ENCODE assay signal across 13 mouse cellular contexts in genomic region chr11:4184251-4184952, GRCm38 (mm10). TPM values are rescaled to one million over a fixed set of nuclear protein-coding genes. Genes with fewer than 3 reads are reported as not detected.
A peak's percentile ranks its signal among the peaks of the same experiment; 100 is the strongest.
DNase-seq lines count a peak whose midpoint lies in the region; ATAC-seq and TF ChIP-seq lines count a peak whose summit lies in the region.
"Had no signal": no experiment of that assay in that cellular context is flagged by ENCODE, and none has a peak within 500 bp of the region (broad histone marks: within the 10 kb centered on the region; RNA-seq: fewer than 3 reads in every experiment).

No protein-coding gene starts in this region.

- H3K4me2 ChIP-seq in intestine, embryonic 16.5 days (ENCODE audit: low read depth, low read length) = no peak overlapping the region
- H3K4me2 ChIP-seq in intestine, embryonic 15.5 days (replicated peaks) = no peak overlapping the region
- no peak overlapping the region for H3K4me2 ChIP-seq in midbrain, postnatal 0 days (ENCODE audit: low read depth, low read length, poor library complexity, severe bottlenecking)
- no peak overlapping the region for H3K4me2 ChIP-seq in midbrain, embryonic 15.5 days
- H3K4me2 ChIP-seq in stomach, embryonic 16.5 days (ENCODE audit: low read depth, low read length) = no peak overlapping the region
- H3K4me2 ChIP-seq: lung, embryonic 15.5 days had no signal

- peaks cover 14% of the 10 kb centered on the region for H3K4me1 ChIP-seq in intestine, embryonic 16.5 days (ENCODE audit: control insufficient read depth, insufficient read depth, low read length)
- H3K4me1 ChIP-seq in intestine, embryonic 15.5 days (replicated peaks) = peaks cover 17% of the 10 kb centered on the region
- peaks cover 8% of the 10 kb centered on the region for H3K4me1 ChIP-seq in midbrain, postnatal 0 days (ENCODE audit: insufficient read depth, low read length)
- H3K4me1 ChIP-seq in midbrain, embryonic 15.5 days = peaks cover 16% of the 10 kb centered on the region
- H3K4me1 ChIP-seq in stomach, embryonic 16.5 days (ENCODE audit: control insufficient read depth, insufficient read depth, low read length) = peaks cover 26% of the 10 kb centered on the region

- H3K27ac ChIP-seq in intestine, embryonic 16.5 days (ENCODE audit: low read length) = peak overlapping the region; percentile 15; the same call in 1 of the 2 replicates
- H3K27ac ChIP-seq in intestine, embryonic 15.5 days = no peak overlapping the region
- no peak overlapping the region for H3K27ac ChIP-seq in midbrain, postnatal 0 days (ENCODE audit: low read depth, low read length)
- H3K27ac ChIP-seq in midbrain, embryonic 15.5 days = no peak overlapping the region; the same call in 1 of the 2 replicates
- H3K27ac ChIP-seq in stomach, embryonic 16.5 days (ENCODE audit: low read length) = peak overlapping the region; percentile 67
- H3K27ac ChIP-seq: lung, embryonic 15.5 days had no signal

- ATAC-seq in intestine, embryonic 16.5 days = no peak
- ATAC-seq in intestine, embryonic 15.5 days = no peak
- no peak for ATAC-seq in midbrain, postnatal 0 days (ENCODE audit: low FRiP score)
- ATAC-seq in midbrain, embryonic 15.5 days (replicated peaks) = no peak
- ATAC-seq in stomach, embryonic 16.5 days (ENCODE audit: insufficient read depth, low FRiP score) = no peak
- ATAC-seq in cerebellum, adult (ENCODE audit: insufficient number of reproducible peaks, low FRiP score, low TSS enrichment) = no peak
- no peak for ATAC-seq in megakaryocyte, adult 5-6 weeks (ENCODE audit: poor library complexity, severe bottlenecking)

- H3K27me3 ChIP-seq in intestine, embryonic 16.5 days (replicated peaks; ENCODE audit: control insufficient read depth, insufficient read depth, low read length) = no peaks in the 10 kb centered on the region
- H3K27me3 ChIP-seq in intestine, embryonic 15.5 days (replicated peaks) = no peaks in the 10 kb centered on the region
- H3K27me3 ChIP-seq in midbrain, postnatal 0 days (ENCODE audit: insufficient read depth, low read length) = no peaks in the 10 kb centered on the region
- no peaks in the 10 kb centered on the region for H3K27me3 ChIP-seq in midbrain, embryonic 15.5 days (replicated peaks)
- no peaks in the 10 kb centered on the region for H3K27me3 ChIP-seq in stomach, embryonic 16.5 days (ENCODE audit: control insufficient read depth, insufficient read depth, low read length)
- H3K27me3 ChIP-seq: lung, embryonic 15.5 days had no signal

- peak; percentile 20; the same call in 1 of the 2 replicates for TF ChIP-seq CTCF in midbrain, postnatal 0 days (IDR thresholded peaks at IDR 0.05)

- H3K36me3 ChIP-seq in intestine, embryonic 16.5 days (ENCODE audit: control insufficient read depth, insufficient read depth, low read length) = peaks cover 6% of the 10 kb centered on the region
- H3K36me3 ChIP-seq in intestine, embryonic 15.5 days = peaks cover 23% of the 10 kb centered on the region
- H3K36me3 ChIP-seq in midbrain, postnatal 0 days (ENCODE audit: insufficient read depth, low read length) = peaks cover 26% of the 10 kb centered on the region
- peaks cover 33% of the 10 kb centered on the region for H3K36me3 ChIP-seq in midbrain, embryonic 15.5 days (replicated peaks)
- H3K36me3 ChIP-seq in stomach, embryonic 16.5 days (ENCODE audit: control insufficient read depth, insufficient read depth, low read length) = peaks cover 12% of the 10 kb centered on the region; the same call in 1 of the 2 replicates

- H3K4me3 ChIP-seq in intestine, embryonic 16.5 days (ENCODE audit: low read length) = no peak overlapping the region
- H3K4me3 ChIP-seq in intestine, embryonic 15.5 days (replicated peaks) = no peak overlapping the region
- H3K4me3 ChIP-seq in midbrain, postnatal 0 days (ENCODE audit: low read depth, low read length) = no peak overlapping the region
- no peak overlapping the region for H3K4me3 ChIP-seq in midbrain, embryonic 15.5 days
- H3K4me3 ChIP-seq in stomach, embryonic 16.5 days (replicated peaks; ENCODE audit: low read length) = no peak overlapping the region
- H3K4me3 ChIP-seq: lung, embryonic 15.5 days had no signal

- no peak for DNase-seq in midbrain, postnatal 0 days (ENCODE audit: low spot score)
- peak; percentile 30 for DNase-seq in R1 (ENCODE audit: low read depth, low spot score)
- DNase-seq: cerebellum, postnatal 25 days; gastrocnemius, postnatal 10 days; heart, postnatal 10 days; kidney, postnatal 4 days had no signal

- 59% methylated on average over 4 of the region's 4 CpGs for WGBS in intestine, embryonic 16.5 days
- WGBS in intestine, embryonic 15.5 days = 50% methylated on average over 4 of the region's 4 CpGs
- WGBS in midbrain, postnatal 0 days = 80% methylated on average over 4 of the region's 4 CpGs
- WGBS in midbrain, embryonic 15.5 days = 79% methylated on average over 4 of the region's 4 CpGs
- 48% methylated on average over 4 of the region's 4 CpGs for WGBS in stomach, embryonic 16.5 days

- no peaks in the 10 kb centered on the region for H3K9me3 ChIP-seq in intestine, embryonic 16.5 days (ENCODE audit: control insufficient read depth, low read length)
- H3K9me3 ChIP-seq in intestine, embryonic 15.5 days = no peaks in the 10 kb centered on the region
- no peaks in the 10 kb centered on the region for H3K9me3 ChIP-seq in midbrain, postnatal 0 days (ENCODE audit: low read length)
- no peaks in the 10 kb centered on the region for H3K9me3 ChIP-seq in midbrain, embryonic 15.5 days
- H3K9me3 ChIP-seq in stomach, embryonic 16.5 days (replicated peaks; ENCODE audit: control insufficient read depth, low read length) = no peaks in the 10 kb centered on the region
- H3K9me3 ChIP-seq: lung, embryonic 15.5 days had no signal

- H3K9ac ChIP-seq in intestine, embryonic 16.5 days (ENCODE audit: low read depth, low read length) = no peak overlapping the region
- no peak overlapping the region for H3K9ac ChIP-seq in intestine, embryonic 15.5 days
- H3K9ac ChIP-seq in midbrain, postnatal 0 days (replicated peaks; ENCODE audit: low read length, poor library complexity, severe bottlenecking) = no peak overlapping the region
- no peak overlapping the region for H3K9ac ChIP-seq in midbrain, embryonic 15.5 days
- H3K9ac ChIP-seq in stomach, embryonic 16.5 days (ENCODE audit: low read length) = no peak overlapping the region
- H3K9ac ChIP-seq: lung, embryonic 15.5 days had no signal

RNA-seq across cellular contexts. Expression of gene Tbc1d10a, which starts 2.2 kb away (rescaled TPM):
- polyA plus RNA-seq in intestine, embryonic 16.5 days (2015; fragmentation: Nextera tagmentation; extraction: Ambion mirVana) = 34.0 and 37.2 TPM in 2 replicates
- 32.3 and 32.4 TPM in 2 replicates for polyA plus RNA-seq in intestine, embryonic 15.5 days (2015; fragmentation: Nextera tagmentation; extraction: Ambion mirVana)
- 41.9 and 48.4 TPM in 2 replicates for total RNA-seq in midbrain, postnatal 0 days (2014; rRNA removed)
- polyA plus RNA-seq in midbrain, postnatal 0 days (2015; fragmentation: Nextera tagmentation; extraction: Ambion mirVana) = 31.9 and 36.2 TPM in 2 replicates
- 35.0 and 38.6 TPM in 2 replicates for polyA plus RNA-seq in midbrain, embryonic 15.5 days (2015; fragmentation: Nextera tagmentation; extraction: Ambion mirVana)
- 36.5 and 36.9 TPM in 2 replicates for polyA plus RNA-seq in stomach, embryonic 16.5 days (2015; fragmentation: Nextera tagmentation; extraction: Ambion mirVana)
- total RNA-seq in megakaryocyte, adult 5-6 weeks (2015) = 2.5 and 3.8 TPM in 2 replicates
- total RNA-seq in megakaryocyte, adult 5-6 weeks (2017) = 5.5 and 8.3 TPM in 2 replicates

RNA-seq across cellular contexts. Expression of gene Sf3a1, which starts 24.3 kb away (rescaled TPM):
- 40.4 and 41.8 TPM in 2 replicates for polyA plus RNA-seq in intestine, embryonic 16.5 days (2015; fragmentation: Nextera tagmentation; extraction: Ambion mirVana)
- polyA plus RNA-seq in intestine, embryonic 15.5 days (2015; fragmentation: Nextera tagmentation; extraction: Ambion mirVana) = 43.8 and 47.1 TPM in 2 replicates
- total RNA-seq in midbrain, postnatal 0 days (2014; rRNA removed) = 46.0 and 49.6 TPM in 2 replicates
- polyA plus RNA-seq in midbrain, postnatal 0 days (2015; fragmentation: Nextera tagmentation; extraction: Ambion mirVana) = 34.2 and 37.3 TPM in 2 replicates
- 53.7 and 57.5 TPM in 2 replicates for polyA plus RNA-seq in midbrain, embryonic 15.5 days (2015; fragmentation: Nextera tagmentation; extraction: Ambion mirVana)
- 40.5 and 41.4 TPM in 2 replicates for polyA plus RNA-seq in stomach, embryonic 16.5 days (2015; fragmentation: Nextera tagmentation; extraction: Ambion mirVana)
- total RNA-seq in megakaryocyte, adult 5-6 weeks (2015) = 42.2 and 42.4 TPM in 2 replicates
- 24.8 and 28.9 TPM in 2 replicates for total RNA-seq in megakaryocyte, adult 5-6 weeks (2017)

RNA-seq across cellular contexts. Expression of gene Ccdc157, which starts 24.3 kb away (rescaled TPM):
- polyA plus RNA-seq in intestine, embryonic 16.5 days (2015; fragmentation: Nextera tagmentation; extraction: Ambion mirVana) = 3.0 TPM in 2 replicates
- polyA plus RNA-seq in intestine, embryonic 15.5 days (2015; fragmentation: Nextera tagmentation; extraction: Ambion mirVana) = 3.7 and 3.8 TPM in 2 replicates
- 22.0 and 23.3 TPM in 2 replicates for total RNA-seq in midbrain, postnatal 0 days (2014; rRNA removed)
- polyA plus RNA-seq in midbrain, postnatal 0 days (2015; fragmentation: Nextera tagmentation; extraction: Ambion mirVana) = 9.0 and 10.7 TPM in 2 replicates
- polyA plus RNA-seq in midbrain, embryonic 15.5 days (2015; fragmentation: Nextera tagmentation; extraction: Ambion mirVana) = 9.0 and 10.3 TPM in 2 replicates
- polyA plus RNA-seq in stomach, embryonic 16.5 days (2015; fragmentation: Nextera tagmentation; extraction: Ambion mirVana) = 5.7 and 5.8 TPM in 2 replicates
- 1.1 TPM in 1 of 2 replicates, not detected in the other for total RNA-seq in megakaryocyte, adult 5-6 weeks (2015)
- total RNA-seq in megakaryocyte, adult 5-6 weeks (2017) = 0.44 and 1.3 TPM in 2 replicates

RNA-seq across cellular contexts. Expression of gene Castor1, which starts 33.6 kb away (rescaled TPM):
- polyA plus RNA-seq in intestine, embryonic 16.5 days (2015; fragmentation: Nextera tagmentation; extraction: Ambion mirVana) = 5.9 and 7.3 TPM in 2 replicates
- 3.1 and 4.5 TPM in 2 replicates for polyA plus RNA-seq in intestine, embryonic 15.5 days (2015; fragmentation: Nextera tagmentation; extraction: Ambion mirVana)
- total RNA-seq in midbrain, postnatal 0 days (2014; rRNA removed) = 9.7 and 10.6 TPM in 2 replicates
- 4.9 and 7.5 TPM in 2 replicates for polyA plus RNA-seq in midbrain, postnatal 0 days (2015; fragmentation: Nextera tagmentation; extraction: Ambion mirVana)
- polyA plus RNA-seq in midbrain, embryonic 15.5 days (2015; fragmentation: Nextera tagmentation; extraction: Ambion mirVana) = 2.6 and 3.6 TPM in 2 replicates
- polyA plus RNA-seq in stomach, embryonic 16.5 days (2015; fragmentation: Nextera tagmentation; extraction: Ambion mirVana) = 6.0 and 8.7 TPM in 2 replicates
- 1.2 and 1.3 TPM in 2 replicates for total RNA-seq in megakaryocyte, adult 5-6 weeks (2015)
- 1.1 and 2.3 TPM in 2 replicates for total RNA-seq in megakaryocyte, adult 5-6 weeks (2017)

RNA-seq across cellular contexts. Expression of gene Rnf215, which starts 49.4 kb away (rescaled TPM):
- 17.3 and 19.2 TPM in 2 replicates for polyA plus RNA-seq in intestine, embryonic 16.5 days (2015; fragmentation: Nextera tagmentation; extraction: Ambion mirVana)
- polyA plus RNA-seq in intestine, embryonic 15.5 days (2015; fragmentation: Nextera tagmentation; extraction: Ambion mirVana) = 20.2 and 21.8 TPM in 2 replicates
- 93.8 and 112 TPM in 2 replicates for total RNA-seq in midbrain, postnatal 0 days (2014; rRNA removed)
- 49.2 and 52.9 TPM in 2 replicates for polyA plus RNA-seq in midbrain, postnatal 0 days (2015; fragmentation: Nextera tagmentation; extraction: Ambion mirVana)
- 55.3 and 55.4 TPM in 2 replicates for polyA plus RNA-seq in midbrain, embryonic 15.5 days (2015; fragmentation: Nextera tagmentation; extraction: Ambion mirVana)
- polyA plus RNA-seq in stomach, embryonic 16.5 days (2015; fragmentation: Nextera tagmentation; extraction: Ambion mirVana) = 21.7 and 25.6 TPM in 2 replicates
- total RNA-seq in megakaryocyte, adult 5-6 weeks (2015) = 6.3 and 7.7 TPM in 2 replicates
- total RNA-seq in megakaryocyte, adult 5-6 weeks (2017) = 12.8 and 14.8 TPM in 2 replicates

Comparison
In these comparisons a context has a peak if more than half of its experiments do, and no peak if none do; other contexts are left out.
1. H3K27ac ChIP-seq: peak in intestine, embryonic 16.5 days (single experiment) and stomach, embryonic 16.5 days (single experiment); none in intestine, embryonic 15.5 days (single experiment), midbrain, postnatal 0 days (single experiment) and midbrain, embryonic 15.5 days (single experiment).